Mouse (Mus musculus) small intestine, adult 2 months (tissue): ENCODE results near the gene Podxl2. TPM values are rescaled to one million over a fixed set of nuclear protein-coding genes. Genes with fewer than 3 reads are reported as not detected.
A peak's percentile ranks its signal among the peaks of the same experiment; 100 is the strongest.

Experiments
- H3K27ac ChIP-seq: fragments of 200-500 bp; 2 replicates; pipeline ENCODE4 v1.5.1; 2012; ENCODE audit warnings: low read depth, low read length, control low read depth, inconsistent platforms; ENCODE audit not compliant: insufficient read depth
- H3K27me3 ChIP-seq: fragments of 200-500 bp; 2 replicates; pipeline ENCODE4 v1.6.1; 2012; ENCODE audit warnings: mild to moderate bottlenecking, moderate library complexity, low read length, inconsistent platforms; ENCODE audit not compliant: control insufficient read depth, insufficient read depth
- H3K36me3 ChIP-seq: fragments of 200-500 bp; 2 replicates; pipeline ENCODE4 v1.6.1; 2012; ENCODE audit warnings: mild to moderate bottlenecking, low read length, control low read depth, inconsistent platforms; ENCODE audit not compliant: control insufficient read depth, insufficient read depth
- H3K4me1 ChIP-seq: fragments of 200-500 bp; 2 replicates; pipeline ENCODE4 v1.6.1; 2012; ENCODE audit warnings: low read length, inconsistent platforms, mixed read lengths; ENCODE audit not compliant: control insufficient read depth, insufficient read depth, insufficient read length
- H3K4me3 ChIP-seq: fragments of 200-500 bp; 2 replicates; pipeline ENCODE4 v1.5.1; 2012; ENCODE audit warnings: low read depth, mild to moderate bottlenecking, control low read depth, inconsistent platforms, low read length, moderate library complexity
- CTCF ChIP-seq: fragments of 200-500 bp; IDR thresholded peaks from 2 replicates; pipeline ENCODE4 v1.5.1; 2012; ENCODE audit warnings: low read depth, mild to moderate bottlenecking, control low read depth, inconsistent platforms, low read length, moderate library complexity, mixed read lengths; ENCODE audit not compliant: insufficient replicate concordance, insufficient read length; ENCODE audit errors: extremely low read depth
- POLR2A ChIP-seq: fragments of 200-500 bp; IDR thresholded peaks from 2 replicates; pipeline ENCODE4 v1.6.1; 2012; ENCODE audit warnings: low read depth, mild to moderate bottlenecking, control low read depth, inconsistent platforms, low read length, moderate library complexity
- WGBS: fragments of 180-500 bp; shearing (Covaris S2); methylation state at CpG from one replicate; pipeline ENCODE4 v1.1.7; 2018; 5-methylcytosine and 5-hydroxymethylcytosine counted together
- polyA plus RNA-seq: library from polyadenylated mRNA; depleted of rRNA; stranded (reverse); fragments of >200 nt; gene quantifications from 2 replicates; pipeline ENCODE4 v1.2.3, GENCODE M21; 2012

Podxl2 gene
- polyA plus RNA-seq, 1 experiment = 22.1 TPM

DNA sequence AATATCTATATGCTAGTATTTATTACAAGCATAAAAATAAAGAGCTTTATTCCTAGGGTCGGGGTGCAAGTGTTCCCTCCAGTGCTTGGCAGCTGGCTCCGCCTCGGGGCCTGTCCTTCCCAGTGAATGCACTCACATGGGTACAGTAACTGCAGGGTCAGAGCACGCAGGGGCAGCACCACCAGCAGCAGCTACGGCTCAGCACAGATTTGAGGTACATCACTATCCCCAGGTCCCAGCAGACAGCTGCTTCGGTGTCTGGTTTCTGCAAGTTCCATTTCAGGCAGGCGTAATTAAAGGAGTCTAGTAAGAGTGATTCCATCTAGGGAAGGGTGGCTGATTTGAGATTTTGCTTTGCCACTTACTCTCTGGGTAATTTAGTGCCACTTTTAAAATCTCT, 16.5 kb downstream of the Podxl2 start:
- H3K27me3 ChIP-seq = no peaks in the 10 kb centered on the region
- TF ChIP-seq CTCF = no peak
- H3K27ac ChIP-seq = no peak overlapping the region
- H3K4me1 ChIP-seq = no peaks in the 10 kb centered on the region
- H3K4me3 ChIP-seq = no peak overlapping the region
- H3K36me3 ChIP-seq = no peaks in the 10 kb centered on the region
- 80% methylated on average over 7 of the region's 7 CpGs for WGBS

DNA sequence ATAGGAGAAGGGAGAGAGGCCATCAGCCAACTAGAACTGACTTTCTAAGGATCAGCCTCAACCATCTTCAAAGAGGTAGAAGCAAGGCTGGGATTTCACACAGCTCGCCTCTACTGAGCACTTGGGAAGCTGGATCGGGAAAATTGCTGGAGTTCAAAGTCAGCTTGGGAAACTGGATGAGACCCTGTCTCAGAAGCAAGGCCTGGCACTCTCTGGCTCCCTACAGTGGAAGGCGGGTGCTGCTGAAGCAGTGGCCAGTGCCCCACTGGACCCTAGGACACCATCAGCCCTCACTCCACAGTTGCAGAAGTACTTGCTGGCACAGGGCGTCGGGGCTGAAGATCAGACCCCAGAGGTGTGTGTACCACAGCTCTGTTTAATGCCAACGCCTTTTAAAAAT, 17.0 kb downstream of the Podxl2 start:
- WGBS = 85% methylated on average over 6 of the region's 6 CpGs
- no peak for TF ChIP-seq CTCF
- TF ChIP-seq POLR2A = no peak
- Histone ChIP-seq H3K27ac (no peak overlapping the region), H3K36me3 (no peaks in the 10 kb centered on the region), H3K27me3 (no peaks in the 10 kb centered on the region), H3K4me3 (no peak overlapping the region), H3K4me1 (no peaks in the 10 kb centered on the region)

GRCm38 (mm10) chr6:88857249-88857648, 17.6 kb downstream of the Podxl2 start:
- Histone ChIP-seq H3K4me1 (no peaks in the 10 kb centered on the region), H3K27ac (no peak overlapping the region), H3K4me3 (no peak overlapping the region), H3K27me3 (no peaks in the 10 kb centered on the region), H3K36me3 (no peaks in the 10 kb centered on the region)
- no peak for TF ChIP-seq POLR2A
- no peak for TF ChIP-seq CTCF
- WGBS = 29% methylated on average over 9 of the region's 9 CpGs

DNA sequence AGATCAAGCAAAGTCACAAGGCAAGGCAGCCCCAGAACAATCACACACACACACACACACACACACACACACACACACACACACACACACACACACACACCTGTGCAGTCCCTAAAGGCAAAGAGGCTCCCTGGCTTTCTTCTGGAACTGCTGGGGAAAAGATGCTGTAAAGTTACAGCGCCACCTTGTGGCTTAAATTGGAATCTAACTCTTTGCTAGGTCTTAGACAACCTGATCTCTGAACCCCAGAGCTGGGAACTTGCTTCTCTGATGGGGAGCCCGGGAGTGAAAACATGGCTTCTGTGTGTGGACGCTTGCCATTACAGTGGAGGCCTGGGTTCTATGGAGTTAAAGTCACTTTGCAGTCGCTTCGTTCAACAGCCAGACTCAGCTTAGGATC, 19.2 kb downstream of the Podxl2 start:
- WGBS = 23% methylated on average over 5 of the region's 5 CpGs
- H3K4me1 ChIP-seq = no peaks in the 10 kb centered on the region
- H3K4me3 ChIP-seq = no peak overlapping the region
- no peaks in the 10 kb centered on the region for H3K27me3 ChIP-seq
- no peak overlapping the region for H3K27ac ChIP-seq
- TF ChIP-seq POLR2A (no peak), CTCF (peak; percentile 47; the same call in 1 of the 2 replicates)
- no peaks in the 10 kb centered on the region for H3K36me3 ChIP-seq

- Histone ChIP-seq H3K27ac (no peak overlapping the region), H3K4me3 (no peak overlapping the region), H3K4me1 (no peaks in the 10 kb centered on the region), H3K27me3 (no peaks in the 10 kb centered on the region), H3K36me3 (no peaks in the 10 kb centered on the region)
- TF ChIP-seq CTCF (no peak), POLR2A (no peak)
- 68% methylated on average over 5 of the region's 5 CpGs for WGBS
Measured at GRCm38 (mm10) chr6:88854509-88854908, 20.3 kb downstream of the Podxl2 start.

GRCm38 (mm10) chr6:88850034-88850433, 24.8 kb downstream of the Podxl2 start:
- Histone ChIP-seq H3K27me3 (no peaks in the 10 kb centered on the region), H3K4me1 (no peaks in the 10 kb centered on the region), H3K27ac (no peak overlapping the region), H3K4me3 (no peak overlapping the region), H3K36me3 (no peaks in the 10 kb centered on the region)
- no peak for TF ChIP-seq CTCF
- no peak for TF ChIP-seq POLR2A
- WGBS = 87% methylated on average over 7 of the region's 7 CpGs

DNA sequence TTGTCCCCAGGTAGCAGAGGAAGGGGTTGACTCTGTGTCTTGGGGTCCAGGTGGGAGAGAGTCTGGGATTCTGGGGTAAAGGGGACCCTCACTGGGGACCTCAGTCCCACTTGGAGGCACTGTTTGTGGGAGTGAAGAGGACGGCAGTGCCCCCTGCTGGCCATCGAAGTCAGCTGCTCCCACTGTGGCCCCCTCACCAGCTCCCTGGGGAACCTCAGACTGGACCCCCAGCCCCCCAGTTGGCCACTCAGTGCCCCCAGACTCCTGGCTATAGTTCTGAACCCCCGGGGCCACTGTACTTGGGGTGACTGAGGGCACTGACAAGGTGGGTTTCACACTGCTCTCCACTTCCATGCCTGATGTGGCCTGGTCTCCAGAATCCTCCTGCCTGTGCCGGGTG, 25.6 kb downstream of the Podxl2 start:
- H3K4me1 ChIP-seq = no peaks in the 10 kb centered on the region
- H3K4me3 ChIP-seq = no peak overlapping the region
- no peaks in the 10 kb centered on the region for H3K27me3 ChIP-seq
- H3K36me3 ChIP-seq = no peaks in the 10 kb centered on the region
- TF ChIP-seq POLR2A (no peak), CTCF (peak; percentile 46; the same call in 1 of the 2 replicates)
- no peak overlapping the region for H3K27ac ChIP-seq
- 42% methylated on average over 4 of the region's 4 CpGs for WGBS

DNA sequence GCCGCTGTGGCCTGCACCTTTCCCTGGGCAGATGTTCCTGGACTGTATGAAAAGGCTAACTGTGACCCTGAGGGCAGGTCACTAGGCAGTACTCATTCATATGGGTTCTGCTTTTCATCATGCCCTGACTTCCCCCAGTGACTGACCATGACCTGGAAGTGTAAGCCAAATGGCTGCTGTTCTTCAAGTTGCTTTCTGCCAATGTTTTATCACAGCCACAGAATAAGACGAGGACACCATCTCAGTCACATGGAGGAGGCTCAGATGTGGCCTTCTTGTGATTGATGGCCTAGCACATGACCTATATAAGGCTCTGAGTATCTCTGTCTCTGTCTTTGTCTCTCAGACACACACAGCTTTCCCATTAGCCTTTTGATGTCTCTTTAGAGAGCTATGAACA, 27.3 kb downstream of the Podxl2 start:
- Histone ChIP-seq H3K4me3 (no peak overlapping the region), H3K27me3 (no peaks in the 10 kb centered on the region), H3K27ac (no peak overlapping the region), H3K4me1 (no peaks in the 10 kb centered on the region; the same call in 1 of the 2 replicates), H3K36me3 (no peaks in the 10 kb centered on the region)
- TF ChIP-seq CTCF (no peak), POLR2A (no peak)
- WGBS = 62% methylated on average over 2 of the region's 2 CpGs
